Mouse (Mus musculus): ENCODE data around the gene Slamf8.

Slamf8 gene

DNA sequence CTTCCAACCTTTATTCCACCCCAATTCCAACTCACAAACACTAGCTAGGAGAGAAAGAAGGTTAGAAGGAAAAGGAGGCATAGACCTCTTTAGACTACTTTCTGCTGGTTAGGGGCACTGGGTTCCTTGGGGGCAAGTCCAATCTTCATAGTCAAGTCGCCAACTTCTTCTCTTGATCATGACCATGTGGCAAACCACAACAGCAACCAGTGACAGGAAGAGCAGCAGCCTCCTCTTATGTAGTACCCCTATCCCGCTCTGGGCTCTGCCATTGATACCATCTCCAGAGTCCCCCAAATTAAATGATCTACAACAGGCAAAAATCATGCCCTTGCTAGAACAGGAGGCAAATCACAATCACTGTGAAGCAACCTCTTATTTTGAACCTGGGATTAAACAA is 3.6 kb upstream of the Slamf8 start:
- DNase-seq (ENCODE audit: low read depth, low spot score): no peak

DNA sequence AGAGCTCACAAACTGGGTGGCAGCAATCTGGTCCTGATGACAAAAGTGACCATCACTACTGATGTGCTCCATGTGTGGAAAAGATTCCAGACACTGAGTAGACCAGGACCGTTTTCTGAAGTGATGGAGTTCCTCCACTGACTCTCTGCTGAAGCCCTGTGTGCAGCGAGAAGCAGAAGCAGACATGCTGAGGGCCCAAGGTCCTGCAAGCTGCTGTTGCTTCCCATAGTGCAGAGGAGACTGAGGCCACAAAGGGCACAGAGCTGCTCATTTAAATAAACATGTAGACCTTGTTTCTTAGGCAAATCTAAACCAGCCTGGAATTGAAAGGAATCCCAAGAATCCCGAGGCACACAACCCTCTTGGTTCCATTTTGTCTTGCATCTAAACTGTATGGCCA is 3.0 kb upstream of the Slamf8 start:
- DNase-seq (ENCODE audit: low read depth, low spot score): no peak

DNA sequence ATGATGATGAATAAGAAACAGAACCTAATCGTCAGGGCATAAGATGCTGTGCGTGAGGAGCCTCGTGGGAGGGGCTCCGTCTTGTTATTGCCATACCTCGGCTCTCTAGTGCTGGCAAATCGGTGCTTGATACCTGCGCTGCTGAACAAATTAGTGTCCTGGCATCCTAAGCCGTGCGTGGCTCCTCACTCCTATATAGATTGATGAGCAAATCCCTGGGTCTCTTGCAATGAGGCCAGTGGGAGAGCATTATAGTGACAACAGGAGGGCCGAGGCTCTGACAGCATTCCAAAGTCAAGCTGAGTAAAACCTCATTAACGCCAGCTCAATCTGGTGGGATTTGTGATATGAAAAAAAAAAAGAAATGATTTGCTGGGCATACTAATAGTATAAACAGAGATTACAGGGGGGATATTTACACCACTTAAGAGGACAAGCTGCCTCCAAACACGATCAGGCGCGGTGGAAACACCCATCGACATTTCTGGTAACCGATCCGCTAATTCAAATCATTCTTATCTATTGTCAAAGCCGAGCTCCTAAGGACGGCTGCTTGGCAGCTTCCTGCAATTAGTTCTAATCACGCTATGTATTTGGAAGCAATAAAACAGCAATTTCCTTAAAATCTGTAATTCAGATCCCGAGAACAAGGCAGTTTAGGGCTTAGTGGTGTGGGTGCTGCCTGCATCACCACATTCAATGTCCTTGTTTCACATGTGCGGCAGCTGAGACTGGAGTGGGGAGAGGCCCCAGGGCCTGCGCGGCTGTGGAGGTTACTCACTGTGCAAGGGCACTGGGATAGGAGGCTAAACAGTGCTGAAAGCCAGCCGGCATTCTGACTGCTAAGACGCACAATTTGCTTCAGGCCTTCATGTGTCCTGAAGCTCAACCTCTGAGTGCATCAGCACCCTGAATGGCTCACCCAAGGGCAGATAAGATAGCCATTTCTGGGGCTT is 4.5 kb downstream of the Slamf8 start:
- DNase-seq (ENCODE audit: low read depth, low spot score): no peak

DNA sequence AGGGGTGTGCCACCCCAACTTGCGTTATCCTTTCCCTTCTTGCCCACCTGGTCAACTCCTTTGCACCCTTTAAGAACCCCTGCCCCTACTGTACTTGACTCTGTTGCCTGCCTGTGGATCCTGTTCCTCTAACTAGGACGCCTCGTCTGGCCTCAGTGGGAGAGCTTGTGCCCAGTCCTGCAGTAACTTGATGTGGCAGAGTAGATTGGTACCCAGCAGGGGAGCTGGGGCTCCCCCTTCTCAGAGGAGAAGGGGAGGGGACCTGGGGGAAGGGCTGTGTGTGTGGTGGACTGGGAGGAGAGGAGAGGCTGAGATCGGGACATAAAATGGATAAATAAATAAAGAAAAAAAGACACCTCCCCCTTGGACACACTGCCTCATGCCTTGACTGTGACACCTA is 5.3 kb downstream of the Slamf8 start:
- no peak for DNase-seq (ENCODE audit: low read depth, low spot score)

DNA sequence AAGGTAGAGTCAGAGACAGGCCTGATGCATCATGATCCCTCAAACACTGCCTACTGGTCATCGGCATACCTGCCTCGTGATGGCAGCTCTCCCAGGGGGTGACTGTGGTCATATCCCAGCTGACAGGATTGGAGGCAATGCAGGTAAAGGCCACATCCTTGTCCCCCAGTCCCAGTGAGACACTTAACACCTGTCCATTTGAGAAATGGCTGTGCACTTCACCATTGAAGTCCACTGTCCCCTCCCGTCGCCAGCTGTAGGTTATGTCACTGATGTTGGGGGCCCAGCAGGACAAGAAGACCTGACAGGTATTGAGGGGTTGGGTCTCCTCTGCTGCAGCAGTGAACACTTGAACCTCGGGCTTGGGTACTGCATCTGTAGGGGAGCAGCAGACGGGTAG is 6.1 kb downstream of the Slamf8 start:
- no peak for DNase-seq (ENCODE audit: low read depth, low spot score)

DNA sequence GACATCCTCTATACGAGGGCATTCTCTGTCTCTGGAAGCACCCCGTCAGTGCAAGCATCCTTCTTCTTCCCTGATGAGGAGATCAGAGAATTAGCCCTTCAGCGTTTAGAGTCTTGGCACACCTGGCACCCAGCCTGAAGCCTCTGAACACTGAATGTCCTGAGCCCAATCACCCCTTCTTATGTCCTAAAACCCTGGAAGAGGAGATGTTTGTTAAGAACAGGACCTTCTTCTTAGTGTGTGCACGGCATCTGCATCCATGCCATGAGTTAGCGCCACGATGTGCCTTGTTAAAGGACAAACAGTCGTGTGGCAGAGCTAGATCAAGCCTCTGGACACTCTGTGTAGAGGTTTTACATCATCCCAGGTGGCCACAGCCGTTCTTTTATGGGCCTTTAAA is 7.9 kb downstream of the Slamf8 start:
- DNase-seq (ENCODE audit: low read depth, low spot score): no peak

DNA sequence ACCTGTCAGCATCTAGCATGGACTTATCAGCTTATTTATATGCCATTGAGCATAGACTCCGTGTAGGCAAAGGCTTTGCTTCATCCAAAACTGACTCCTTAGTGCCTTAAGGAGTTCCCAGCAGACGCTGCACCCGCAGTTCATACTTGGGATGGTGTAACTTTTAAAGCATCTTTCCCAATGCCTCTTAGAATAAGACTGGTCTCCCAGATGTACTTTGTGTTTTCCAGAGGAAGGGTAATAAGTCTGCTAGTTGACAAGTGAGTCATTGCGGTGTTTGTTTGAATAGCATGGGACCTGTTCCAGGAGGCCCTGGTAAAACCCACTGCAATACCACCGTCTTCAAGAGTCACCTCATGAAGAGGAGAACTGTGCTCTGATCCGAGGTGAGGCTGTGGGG is 10.3 kb downstream of the Slamf8 start:
- no peak for DNase-seq (ENCODE audit: low read depth, low spot score)

DNA sequence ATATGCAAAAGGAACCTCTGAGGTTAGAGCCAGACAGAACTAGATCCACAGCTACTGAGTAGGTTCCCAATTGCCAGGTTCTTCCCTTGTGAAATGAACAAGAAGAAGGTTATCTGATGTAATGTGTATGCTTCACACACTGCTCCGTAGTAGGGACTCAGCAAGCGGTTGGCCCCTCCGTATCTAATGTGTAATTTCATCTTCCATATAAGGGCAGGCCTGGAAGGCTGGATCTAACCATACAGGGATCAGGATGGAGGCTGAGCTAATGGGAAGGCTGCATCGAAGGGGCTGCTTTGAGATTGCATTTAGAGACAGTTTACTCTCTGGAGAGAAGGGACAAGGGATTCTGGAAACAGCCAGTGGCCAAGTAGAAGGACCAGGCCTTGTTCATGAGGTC is 22.6 kb downstream of the Slamf8 start:
- DNase-seq (ENCODE audit: low read depth, low spot score): no peak

DNA sequence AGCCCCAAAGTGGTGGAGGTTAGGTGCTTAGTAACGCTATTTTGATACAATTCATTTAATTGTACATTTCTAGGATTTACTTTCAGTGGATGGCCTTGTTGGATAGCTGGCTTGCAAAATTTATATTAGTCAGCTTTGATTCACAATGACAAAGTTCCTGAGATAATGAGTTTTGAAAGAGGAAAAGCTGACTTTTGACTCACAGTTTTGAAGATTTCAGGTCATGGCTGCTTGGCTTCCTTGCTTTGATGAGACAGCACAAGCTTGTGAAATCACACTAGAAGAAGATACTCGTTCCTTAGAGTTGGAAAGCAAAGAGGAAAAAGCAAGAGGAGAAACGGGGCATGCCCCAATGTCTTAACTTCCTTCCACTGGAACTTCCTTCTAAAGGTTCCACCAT is 24.2 kb downstream of the Slamf8 start:
- DNase-seq (ENCODE audit: low read depth, low spot score): no peak

DNA sequence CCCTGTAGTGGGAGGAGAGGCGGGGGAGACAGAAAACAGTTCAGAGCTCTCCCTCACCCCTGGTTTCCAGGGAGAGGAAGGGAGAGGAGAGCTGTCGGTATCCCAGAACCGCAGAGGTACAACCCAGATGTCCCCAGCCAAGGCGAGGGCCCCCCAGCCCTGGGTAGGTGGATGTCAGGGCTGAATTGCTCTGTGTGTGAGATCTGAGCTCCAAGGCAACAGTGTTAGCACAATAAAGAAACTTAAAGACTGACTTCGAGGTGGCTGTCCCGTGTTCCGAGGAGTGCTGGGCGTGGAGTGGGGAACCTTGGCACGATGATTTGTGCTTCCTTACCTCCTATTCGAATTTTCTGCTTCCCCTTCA is 26.9 kb downstream of the Slamf8 start:
- DNase-seq (ENCODE audit: low read depth, low spot score): no peak

DNA sequence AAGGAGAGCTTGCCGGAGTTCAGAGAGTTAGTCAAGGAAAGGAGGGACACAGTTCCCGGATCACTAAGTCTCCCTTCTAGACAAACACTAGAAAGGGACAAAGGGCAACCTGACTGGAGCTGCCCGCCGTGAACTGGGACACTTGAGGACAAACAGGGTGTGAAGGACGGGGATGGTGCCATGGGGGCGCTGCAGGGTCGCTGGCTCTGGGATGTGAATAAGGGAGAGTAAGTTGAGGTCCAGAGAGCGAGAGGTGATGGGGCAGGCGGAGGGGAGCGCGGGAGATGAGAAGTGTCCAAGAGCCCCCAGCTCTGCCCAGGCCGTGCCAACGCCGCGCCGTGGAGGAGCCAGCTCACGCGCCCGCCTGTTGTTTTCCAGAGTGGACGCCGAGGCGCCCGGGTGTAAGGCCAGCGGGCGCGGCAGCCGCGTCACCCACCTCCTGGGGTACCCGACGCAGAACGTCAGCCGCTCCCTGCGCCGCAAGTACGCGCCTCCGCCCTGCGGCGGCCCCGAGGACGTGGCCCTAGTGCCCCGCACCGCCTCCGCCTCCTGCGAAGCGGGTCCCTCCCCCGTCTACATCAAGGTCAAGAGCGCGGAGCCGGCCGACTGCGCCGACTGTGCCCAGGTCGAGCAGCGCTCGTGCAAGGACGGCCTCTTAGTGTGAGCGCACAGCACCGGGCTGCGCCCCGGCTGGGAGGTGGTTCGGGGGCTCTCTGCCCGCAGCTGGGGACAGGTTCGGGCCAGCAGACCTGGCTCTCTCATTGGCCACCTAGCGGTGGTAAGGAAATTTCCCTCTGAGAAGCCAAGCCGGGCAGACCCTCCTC is 27.5 kb downstream of the Slamf8 start:
- peak; percentile 88 for DNase-seq (ENCODE audit: low read depth, low spot score)

DNA sequence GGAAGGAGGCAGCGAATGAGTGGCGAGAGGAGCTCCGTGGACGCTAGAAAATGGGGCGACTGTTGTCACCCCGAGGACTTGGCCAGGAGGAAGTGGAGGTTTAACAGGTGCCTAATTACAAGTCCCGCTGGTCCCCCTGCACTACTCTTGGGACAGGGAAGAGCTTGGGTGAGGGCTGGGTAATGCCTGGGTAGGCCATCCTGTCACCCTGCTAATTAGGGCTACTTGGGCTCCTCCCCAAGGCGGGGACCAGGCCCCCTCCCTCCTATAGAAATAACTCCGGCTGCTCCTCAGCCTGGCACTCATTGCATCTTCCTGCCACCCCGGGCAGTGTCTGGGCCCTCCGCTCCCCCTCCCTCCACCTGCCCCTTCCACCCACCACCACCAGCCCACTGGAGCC is 34.7 kb downstream of the Slamf8 start, which contains the start of gene Vsig8:
Vsig8 (plus strand) TSS at position 301 of the 400 bp plus-strand sequence.
- no peak for DNase-seq (ENCODE audit: low read depth, low spot score)

DNA sequence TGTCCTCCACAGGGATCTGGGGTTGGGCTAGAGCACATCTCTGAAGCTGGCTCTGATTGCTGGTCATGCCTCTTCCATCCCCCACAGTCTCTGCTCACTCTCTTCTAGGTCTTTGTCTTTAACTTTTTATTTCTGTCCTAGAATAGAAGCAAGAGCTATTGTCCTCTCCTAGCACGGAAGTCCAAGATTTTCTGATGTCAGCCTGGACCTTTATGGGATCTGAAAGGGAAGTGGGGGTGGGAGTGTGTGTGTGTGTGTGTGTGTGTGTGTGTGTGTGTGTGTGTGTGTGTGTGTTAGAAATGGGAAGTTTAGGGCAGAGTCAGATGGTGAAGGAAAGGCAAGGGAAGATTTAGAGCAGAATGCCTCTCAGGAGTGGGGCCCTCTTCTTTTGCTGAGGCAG is 37.7 kb downstream of the Slamf8 start:
- DNase-seq (ENCODE audit: low read depth, low spot score): no peak

DNA sequence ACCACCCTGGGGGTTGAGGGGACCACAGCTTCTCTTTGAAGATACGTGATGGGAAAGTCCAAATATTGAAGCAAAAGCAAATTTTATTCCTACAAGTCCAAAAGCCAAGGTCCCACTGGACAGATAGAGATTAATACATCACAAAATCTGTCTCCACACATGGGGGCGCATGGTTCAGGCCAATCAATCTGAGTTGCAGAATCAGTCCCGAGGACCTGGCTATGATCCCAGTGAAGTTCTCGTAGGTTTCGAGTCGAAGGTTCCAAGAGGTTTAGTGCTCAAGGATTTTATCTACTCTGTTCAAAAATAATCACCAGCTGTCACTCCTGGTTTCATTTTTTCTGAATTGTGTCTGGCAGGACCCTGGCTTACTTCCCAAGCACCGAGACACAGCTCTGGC is 39.4 kb downstream of the Slamf8 start:
- DNase-seq (ENCODE audit: low read depth, low spot score): no peak

DNA sequence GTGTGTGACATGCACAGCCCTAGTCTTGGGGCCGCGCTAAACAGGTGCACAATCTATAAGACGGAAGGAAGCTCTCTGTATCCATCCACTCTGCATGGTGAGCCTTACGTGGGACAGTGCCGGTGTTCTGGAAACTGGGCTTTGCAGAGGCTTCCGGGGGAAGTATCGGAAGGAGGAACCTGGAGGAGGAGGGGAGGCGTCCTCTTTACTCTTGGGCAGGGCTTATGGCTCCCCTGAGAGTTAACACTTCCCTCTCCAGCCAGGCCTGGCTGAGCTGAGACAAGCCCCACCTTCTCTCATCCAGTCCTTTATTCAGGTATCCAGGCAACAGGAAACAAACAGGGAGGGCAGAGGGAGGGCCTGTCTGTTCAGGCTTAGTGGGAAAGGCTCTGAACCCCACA is 39.8 kb downstream of the Slamf8 start:
- DNase-seq (ENCODE audit: low read depth, low spot score): peak; percentile 72

DNA sequence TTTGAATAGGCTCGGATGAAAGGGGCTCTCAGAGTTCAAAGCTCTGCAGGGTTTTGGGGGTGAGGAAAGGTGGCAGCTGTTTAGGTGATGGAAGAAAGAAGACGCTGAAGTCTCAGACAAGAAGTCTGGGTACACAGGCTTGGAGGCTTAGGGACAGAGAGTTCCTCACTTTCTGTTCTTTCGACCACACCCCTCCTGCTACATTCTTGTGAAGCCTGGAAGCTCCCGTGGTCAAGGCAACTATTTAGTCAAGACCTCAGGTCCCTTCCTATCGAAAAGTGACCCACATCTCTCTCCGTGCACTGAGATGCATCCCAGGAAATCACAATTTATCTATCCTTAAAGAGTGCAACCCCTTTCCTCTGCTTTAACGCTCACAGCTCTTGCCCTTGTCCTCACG is 40.7 kb downstream of the Slamf8 start:
- no peak for DNase-seq (ENCODE audit: low read depth, low spot score)

DNA sequence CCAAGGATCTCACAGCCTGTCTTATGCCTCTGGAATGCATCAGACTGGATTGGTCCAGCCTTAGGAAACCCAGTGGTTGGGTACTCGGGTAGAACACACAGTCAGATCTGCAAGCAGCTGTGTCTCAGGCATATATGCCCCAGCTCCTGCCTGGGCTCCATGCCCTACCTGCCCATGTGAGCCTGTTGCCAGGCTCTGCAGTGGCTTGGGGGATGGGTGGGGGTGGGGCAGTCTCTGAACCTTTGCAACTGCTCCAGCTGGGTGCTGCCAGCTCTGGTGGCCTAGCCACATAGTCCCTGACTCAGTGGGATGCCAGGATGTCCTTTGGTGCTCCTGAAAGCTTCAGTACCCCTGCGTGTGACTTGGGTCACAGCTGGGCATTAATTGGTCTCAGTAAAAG is 41.1 kb downstream of the Slamf8 start:
- no peak for DNase-seq (ENCODE audit: low read depth, low spot score)

DNA sequence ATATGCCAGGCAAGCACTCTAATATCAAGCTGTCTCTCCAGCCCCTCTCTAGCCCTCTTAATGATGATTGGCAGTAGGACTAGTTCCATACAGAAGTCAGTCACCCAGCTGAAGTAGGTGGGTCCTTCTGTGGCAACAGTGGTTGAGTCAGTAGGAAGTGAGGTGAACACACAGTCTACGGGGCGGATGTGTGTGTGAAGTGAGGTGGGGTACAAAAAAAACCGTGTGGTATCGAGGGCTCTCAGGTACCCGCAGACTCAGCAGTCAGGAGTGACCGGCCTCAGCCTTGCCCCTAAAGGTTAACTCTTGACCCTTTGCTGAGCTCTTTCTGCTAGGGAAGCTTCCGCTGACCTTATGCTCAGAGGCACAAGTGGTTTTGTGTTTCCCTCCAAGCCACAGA is 41.9 kb downstream of the Slamf8 start:
- DNase-seq (ENCODE audit: low read depth, low spot score): no peak

DNA sequence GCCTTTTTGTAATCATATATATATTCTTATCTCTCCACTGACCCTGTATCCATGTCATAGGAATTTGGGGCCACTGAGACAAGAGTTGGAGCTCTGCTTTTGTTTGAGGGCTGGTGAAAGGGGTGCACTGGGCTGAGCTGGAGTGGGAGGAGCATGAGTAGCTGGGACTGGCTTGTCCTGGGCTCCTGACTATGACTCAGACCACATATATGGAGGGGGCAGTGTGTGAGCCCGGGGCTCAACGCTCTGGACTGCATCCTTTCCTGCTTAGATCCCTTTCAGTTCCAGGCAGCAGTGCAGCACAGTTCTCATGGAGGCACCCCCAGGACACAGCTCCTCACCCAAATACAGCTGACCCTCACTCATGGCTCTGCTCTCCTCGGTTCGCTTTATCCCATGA is 44.3 kb downstream of the Slamf8 start:
- DNase-seq (ENCODE audit: low read depth, low spot score): no peak

DNA sequence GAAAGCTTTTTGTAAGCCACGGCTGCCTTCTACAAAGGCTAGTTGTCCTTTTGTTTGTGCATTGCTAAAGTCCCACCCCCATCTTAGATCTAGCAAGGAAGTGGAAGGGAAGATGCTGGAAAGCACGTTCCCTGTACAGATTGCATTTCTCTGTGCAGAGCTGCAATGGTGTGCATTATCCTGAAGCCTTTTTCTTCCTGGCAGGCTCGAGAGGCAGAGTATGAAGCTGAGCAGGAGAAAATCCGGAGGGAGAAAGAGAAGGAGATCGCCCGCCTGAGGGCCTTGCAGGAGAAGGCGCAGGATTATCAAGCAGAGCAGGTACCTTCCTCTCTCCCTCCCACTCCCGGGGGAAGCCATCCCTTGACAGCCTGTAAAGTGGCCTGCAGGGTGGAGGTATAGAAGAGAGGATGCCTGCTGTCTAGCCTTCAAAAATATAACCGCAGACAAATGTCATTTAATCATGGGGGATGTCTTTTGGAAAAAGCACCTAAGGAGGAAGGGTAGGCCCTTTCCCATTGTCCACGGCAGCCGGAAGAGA is 50.0 kb downstream of the Slamf8 start:
- no peak for DNase-seq (ENCODE audit: low read depth, low spot score)

DNA sequence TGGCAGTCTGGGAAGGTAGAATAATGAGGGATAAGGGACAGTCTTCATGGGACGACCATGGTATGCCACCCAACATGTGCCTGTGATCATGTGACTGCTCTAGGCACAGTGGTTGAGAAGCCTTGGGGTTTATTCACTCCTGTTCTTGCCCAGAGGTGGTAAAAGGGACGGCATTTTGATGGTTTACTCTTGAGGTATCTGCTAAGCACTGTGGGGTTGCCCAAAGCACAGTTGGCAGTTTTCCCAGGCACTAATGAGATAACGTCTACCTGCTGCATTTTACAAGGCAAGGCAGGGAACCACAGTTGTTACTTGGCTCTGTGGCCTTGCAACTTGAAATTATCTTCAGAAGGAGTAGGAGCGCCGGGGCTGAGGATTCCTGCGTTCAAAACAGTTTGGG is 50.5 kb downstream of the Slamf8 start:
- DNase-seq (ENCODE audit: low read depth, low spot score): no peak

DNA sequence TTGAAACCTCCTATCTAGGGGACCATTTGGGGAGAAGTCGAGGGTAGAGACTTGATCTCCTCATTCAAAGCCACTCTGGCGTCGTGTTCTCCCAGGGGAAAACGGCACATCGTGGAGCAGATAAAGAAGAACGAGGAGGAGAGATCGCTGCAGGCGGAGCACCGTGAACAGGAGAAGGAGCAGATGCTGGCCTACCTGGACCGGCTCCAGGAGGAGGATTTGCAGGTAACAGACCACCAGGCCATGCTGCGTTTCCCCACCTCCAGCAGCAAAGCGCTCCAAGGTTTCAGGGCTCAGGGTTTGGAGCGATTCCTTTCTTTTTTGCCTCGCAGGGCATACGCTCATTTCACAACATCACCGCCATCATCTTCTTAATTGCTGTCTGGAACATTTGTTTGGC is 55.3 kb downstream of the Slamf8 start:
- no peak for DNase-seq (ENCODE audit: low read depth, low spot score)

DNA sequence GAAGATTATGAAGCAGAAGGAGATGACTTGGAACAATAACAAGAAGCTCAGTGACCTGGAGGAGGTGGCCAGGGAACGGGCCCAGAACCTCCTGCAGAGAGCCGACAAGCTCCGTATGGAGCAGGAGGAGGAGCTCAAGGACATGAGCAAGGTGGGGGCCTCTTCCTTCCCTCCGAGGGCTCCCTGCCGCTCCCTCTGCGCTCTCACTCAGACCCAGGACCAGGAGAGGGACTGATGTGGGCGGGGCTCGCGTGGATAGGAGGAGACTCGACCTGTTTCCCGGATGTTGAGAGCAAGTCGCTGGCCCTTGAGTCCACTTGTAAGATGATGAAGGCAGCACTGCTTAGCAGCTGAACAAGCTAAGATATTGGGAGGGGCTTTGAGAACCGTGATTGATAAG is 57.8 kb downstream of the Slamf8 start:
- peak; percentile 80 for DNase-seq (ENCODE audit: low read depth, low spot score)

All from ZHBTc4 (cell line).